Mouse (Mus musculus) cerebellum, adult (tissue): ENCODE measurements around the gene Adamts3.

Experiments
- ATAC-seq: cut with Nextera tagmentation; 2 replicates; pipeline ENCODE4 v1.9.2; 2017; ENCODE audit warnings: mild to moderate bottlenecking, moderate library complexity, mixed read lengths; ENCODE audit not compliant: insufficient number of reproducible peaks, low FRiP score, low TSS enrichment

Adamts3 gene

DNA sequence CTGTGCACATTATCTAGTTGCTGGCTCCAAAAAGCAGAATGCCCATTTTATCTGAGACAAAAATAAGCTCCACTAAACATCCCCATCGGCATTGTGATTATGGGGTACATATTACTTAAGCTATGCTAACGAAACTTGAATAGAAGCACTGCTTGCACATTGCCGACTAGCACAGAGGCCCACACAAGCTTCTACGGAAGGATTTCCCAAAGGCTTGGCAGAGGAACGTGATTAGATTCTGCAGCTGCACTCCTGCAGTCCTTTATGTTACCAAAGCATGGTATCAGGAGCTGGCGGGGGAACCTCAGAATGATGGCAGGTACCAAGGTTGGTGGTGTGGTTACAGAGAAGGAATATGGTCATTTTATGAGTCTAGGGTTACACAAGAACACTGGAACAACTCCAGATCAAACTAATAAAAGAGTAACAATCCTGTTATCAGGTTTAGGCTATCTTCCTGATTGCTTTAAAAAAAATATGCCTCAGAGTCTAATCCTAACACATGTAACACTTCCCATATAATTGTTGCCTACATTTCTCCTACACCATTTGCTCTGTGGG is 155.6 kb downstream of the Adamts3 start:
- no peak for ATAC-seq

DNA sequence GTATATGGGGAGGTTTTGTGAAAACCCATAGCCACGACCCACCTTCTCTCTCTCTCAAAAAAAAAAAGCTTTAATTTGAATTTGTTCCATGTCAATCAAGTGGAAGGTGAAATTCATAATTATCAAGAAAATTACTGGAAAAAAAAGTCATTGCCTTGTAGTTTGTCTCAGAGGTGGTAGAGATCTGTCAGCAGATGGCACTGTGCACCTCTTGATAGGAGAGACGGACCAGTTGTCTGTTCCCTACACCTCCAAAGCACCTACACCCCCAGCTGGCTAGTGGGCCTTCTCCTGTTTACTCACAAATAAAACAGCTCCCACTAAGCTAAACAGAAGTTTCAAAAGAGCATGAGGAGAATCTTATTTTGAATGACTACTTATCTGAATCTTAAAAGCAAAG is 168.6 kb downstream of the Adamts3 start:
- no peak for ATAC-seq

DNA sequence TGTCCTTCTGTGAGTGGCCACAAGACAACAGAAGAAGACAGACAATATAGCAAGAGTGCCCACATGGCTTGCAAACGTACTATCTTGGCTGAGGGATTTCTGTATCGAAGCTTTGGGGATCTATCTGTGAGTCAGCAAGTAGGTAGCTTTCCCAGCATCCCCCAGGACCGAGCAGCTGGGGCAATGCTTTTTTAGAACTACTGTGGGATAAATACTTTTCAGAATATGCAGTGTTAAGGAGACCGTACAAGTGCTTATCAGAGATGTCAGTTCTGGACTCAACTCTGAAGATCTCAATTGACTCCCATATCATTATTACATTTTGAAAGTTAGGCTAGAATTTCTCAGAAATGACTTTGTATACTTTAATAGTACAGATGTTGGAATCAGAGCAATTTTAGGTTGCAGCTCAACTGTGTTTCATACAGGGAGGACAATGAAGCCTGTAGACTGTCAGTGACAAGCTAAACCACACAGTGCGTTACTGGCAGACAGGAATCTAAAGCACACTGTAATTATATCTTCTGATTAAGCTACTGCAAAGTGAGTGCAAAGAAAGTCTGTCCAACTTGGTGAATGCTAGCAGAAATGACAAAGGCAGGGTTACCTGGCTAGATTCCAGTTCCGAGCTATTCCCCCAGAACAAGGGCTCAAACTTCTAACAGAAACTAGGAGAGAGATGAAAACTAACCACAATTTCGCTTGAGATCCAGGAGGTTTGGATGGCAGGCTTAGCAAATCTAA is 171.8 kb downstream of the Adamts3 start:
- ATAC-seq, result no peak

DNA sequence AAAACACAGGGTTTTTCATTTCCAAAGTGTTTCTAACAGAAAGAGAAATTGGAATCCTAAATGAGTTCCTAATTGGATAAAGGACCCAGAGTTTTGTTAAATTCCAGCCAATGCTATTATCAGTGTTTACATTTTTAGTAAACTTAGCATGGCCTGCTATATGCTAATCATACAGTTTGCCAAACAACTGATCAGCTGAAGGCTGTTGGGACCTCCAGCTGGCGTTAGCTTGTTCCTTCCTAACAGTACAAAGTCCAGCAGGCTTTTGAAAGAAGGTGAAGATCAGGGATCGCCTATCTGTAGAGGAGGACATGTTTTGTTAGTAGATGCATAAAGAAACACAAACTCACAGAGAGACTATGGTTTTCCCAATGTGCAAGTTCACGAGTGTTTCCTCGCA is 173.7 kb downstream of the Adamts3 start:
- ATAC-seq, result no peak

DNA sequence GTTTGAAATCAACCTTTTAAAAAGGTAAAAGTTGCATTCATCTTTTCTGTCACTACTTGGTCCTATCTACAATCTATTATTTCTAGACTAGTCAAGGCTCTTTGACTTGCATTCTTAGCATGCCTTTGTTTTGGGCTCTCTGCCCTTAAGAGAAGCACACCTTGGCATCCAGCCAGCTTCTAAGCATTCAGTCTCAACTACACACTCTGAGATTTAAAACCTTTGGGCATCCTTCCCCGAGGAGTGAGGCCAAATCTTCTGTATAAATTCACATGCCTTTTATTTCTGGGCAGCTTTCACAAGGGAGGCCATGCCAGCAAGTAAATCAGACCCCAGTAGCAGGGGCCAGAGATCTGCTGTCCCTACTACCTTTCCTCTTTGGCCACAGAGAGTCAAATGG is 178.9 kb downstream of the Adamts3 start:
- ATAC-seq, result no peak

DNA sequence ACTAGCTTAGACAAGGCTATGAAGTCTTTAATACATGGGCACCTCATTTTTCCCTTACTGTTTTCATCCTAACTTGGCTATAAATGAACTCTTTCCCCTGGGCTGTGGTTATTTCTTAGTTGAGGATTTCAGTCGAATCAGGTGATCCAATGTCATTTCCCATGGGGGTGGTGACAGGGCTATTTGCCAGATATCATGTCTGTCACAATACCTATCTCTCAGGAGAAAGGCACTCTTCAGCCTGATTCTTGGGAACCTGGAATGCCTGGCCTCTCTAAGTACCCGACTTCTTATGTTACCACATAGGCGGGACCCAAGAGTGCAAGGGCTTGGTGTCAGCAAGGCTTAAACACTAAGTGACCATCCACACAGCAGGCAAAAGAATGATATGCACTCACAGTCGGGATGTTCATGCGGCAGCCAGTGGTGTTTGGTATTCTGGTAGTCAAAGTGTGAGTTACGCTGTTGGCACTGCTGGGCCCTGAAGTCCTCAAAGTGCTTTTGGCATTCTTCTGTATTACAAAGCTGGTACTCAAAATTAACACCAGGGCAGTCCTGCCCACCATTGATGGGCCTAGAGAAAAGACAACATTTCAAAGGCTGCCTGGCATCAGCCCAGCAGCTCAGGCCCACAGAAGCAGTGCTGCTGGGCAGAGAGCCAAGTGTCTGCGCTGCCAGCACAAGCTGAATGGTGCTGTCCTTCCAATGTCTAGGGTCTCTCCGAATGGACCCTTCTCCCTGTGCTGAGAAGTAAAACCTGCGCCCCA is 181.7 kb downstream of the Adamts3 start:
- ATAC-seq, result peak; percentile 57; the same call in 1 of the 2 replicates

DNA sequence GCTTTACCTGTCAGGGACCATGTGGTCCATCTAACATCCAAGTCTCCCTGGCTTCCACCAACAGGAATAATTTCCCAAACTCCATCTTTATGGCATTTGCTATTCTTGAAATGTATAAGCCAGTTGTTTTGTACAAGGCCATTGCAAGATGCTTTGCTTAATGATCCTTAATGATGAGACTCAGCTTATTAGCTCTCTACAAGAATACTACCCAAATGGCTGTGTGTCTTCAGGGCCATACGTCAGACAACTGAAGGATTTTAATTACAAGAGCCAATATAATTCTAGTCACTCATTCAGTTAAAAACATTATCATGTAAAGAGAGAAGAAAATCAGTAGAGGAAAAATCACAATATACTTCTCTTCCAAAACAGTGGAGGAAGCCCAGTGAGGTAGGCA is 195.3 kb downstream of the Adamts3 start:
- ATAC-seq, result no peak

DNA sequence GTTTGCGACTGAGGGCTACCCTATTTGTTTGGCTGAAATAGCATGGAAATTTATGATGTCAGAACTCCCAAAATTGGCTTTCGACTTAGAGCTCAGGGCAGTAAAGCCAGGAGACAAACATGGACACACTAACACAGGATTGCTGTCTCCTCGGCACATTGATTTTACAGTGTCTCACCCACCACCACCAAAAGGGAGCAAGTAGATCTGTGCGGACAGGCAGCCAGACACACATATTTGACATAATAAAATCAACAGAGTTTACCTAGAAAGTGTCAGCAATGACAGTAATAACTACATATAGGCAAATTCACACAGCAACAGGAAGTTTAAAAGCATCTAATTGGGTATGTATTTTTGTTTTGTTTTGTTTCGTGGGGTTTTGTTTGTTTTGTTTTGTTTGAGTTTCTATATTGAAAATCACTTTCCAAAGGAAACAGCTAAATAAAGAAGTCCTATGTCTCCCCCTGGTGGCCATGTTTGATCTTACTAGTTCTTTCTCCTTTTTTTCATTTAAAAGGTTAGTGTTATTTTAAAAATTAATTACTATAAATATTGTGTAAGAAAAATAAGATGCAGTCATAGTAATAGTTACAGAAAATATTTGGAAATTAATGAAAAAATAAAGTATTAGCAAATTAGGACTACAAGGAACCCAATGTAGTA is 203.1 kb downstream of the Adamts3 start:
- no peak; the same call in 1 of the 2 replicates for ATAC-seq

DNA sequence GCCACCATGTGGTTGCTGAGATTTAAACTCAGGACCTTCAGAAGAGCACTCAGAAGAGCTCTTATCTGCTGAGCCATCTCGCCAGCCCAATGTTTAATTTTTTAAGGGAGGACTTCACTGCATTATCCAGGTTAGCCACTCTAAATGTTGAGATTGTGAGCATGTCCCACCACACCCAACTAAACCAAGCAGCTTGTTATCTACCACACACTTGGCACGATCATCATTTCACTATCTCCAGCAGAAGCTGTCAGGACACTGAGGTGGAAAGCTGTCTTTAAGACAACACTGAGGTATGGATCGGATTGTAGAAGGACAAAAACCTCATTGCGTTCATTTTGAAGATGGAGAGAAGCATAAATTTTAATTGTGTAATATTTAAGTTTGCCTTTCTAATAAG is 205.0 kb downstream of the Adamts3 start:
- ATAC-seq, result no peak

DNA sequence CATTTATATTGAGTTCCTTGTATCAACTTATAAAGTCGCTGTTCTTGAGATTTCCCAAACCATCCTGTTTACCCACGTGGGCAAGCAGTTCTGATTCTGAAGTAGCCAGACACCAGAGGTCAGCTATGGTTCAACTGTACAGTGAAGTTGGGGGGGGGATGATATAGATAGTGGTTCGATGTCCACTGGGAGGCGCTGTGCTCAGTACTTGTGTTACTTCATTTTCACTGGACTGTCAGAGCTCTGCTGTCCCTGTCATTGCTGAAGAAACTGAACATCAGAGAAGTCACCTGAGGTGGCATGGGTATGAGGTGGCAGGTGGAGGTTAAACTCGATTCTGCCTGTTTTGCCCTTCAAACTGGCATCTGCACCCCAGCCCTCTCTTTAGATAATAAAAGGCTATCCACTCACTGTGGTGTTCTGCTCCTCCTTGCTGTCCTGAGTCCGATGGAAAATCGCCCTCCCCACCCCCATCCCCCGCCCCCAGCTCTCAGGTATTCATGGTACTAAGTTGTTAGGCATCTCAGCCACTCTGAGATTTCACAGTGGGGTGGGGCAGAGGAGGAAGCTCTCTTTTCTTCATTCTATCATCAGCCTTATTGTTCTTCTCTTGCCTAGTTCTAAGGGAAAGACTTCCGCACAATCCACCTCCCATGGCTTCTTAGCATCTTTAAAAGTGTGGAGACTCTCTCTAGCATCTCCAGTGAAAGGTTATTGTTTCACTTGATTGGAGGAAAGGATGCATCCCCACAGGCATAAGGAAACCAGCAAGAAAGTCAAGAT is 208.9 kb downstream of the Adamts3 start:
- ATAC-seq, result no peak

DNA sequence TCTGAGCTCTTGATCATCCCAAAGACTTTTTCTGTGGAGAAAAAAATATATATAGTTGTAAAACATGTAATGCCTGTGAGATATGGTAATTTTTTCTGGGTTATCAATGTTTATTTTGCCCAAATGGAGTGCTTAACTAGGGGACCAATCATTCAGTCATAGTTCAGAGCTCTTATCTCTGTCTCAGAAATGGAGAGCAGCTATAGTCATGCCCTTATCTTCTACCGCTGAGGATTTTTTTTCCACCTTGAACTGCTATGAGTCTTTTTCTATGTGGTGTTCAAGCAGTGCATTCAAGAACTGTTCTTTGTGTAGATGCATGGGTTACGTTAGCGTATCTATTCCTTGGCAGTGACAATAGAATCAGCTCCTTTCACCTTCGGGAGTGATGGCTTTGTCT is 210.2 kb downstream of the Adamts3 start:
- no peak for ATAC-seq

DNA sequence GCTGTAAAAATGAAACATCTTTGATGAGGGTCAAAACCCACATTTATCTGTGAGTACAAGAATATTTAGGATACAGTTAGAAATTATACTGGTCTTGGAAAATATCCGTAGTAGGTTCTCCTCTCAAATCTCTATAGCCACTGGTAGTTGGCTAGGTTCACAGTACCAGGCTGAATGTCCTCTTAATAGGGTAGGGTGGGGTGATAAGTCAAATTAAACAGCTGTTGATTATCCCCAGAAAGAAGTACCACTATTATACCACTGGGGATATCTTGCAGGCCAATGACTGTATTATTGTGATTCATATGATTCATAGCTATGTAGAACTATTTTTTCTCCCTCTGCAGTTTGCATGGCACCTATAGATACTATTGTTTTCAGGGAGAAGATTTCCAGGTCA is 228.8 kb downstream of the Adamts3 start:
- no peak for ATAC-seq

DNA sequence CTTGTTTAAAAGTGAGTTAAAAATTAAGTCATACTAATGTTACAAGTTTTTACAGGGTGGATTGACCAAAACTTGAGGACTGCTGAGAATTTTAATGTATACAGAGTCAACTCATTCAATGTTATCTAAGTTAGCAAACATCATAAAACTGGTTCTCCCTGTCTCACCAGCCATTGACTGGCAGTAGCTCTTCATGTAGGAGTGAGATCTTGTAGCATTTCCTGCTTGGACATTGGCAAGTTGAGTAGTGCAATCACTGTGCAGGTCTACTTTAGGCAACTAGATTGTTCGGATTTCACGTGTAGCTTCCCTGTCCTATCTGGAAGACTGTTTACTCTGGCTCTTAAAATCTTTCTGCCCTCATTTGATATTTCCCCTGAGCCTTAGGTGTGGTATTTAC is 229.3 kb downstream of the Adamts3 start:
- no peak for ATAC-seq

DNA sequence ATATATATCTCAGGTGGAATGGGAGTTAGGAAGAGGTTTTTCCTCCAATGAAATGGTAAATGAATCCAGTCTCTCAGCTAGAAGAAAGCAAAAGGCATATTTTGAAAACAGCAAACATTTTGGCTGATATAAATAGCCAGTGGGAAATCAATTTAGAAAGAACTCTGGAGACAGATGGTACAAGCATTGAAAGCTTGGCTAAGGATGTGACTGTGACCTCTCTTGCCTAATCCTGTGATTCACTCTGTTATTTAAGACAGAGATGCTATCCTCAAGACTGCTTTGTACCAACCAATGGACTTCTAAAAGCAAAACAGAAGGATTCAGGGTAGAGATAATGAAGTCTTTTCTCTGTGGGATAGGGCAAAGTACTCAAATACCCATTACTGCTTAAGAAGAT is 236.2 kb downstream of the Adamts3 start:
- no peak for ATAC-seq

DNA sequence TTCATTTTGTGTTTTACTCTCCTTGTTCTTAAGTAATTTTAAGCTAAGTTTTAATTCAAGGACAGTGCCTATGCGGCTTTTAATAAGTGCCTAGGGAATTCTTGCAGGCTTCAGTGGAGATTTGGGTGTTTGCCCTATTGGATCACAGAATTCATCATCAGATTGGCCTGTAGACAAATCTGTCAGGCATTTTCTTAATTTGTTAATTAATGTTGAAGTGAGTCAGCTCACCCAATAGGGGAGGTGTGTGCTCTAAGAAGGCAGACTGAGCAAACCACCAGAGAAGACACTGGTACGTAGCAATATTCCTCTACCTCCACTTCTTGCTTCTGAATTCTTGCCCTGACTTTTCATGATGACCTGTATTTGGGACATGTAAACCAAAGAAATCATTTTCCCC is 247.7 kb downstream of the Adamts3 start:
- ATAC-seq, result no peak

DNA sequence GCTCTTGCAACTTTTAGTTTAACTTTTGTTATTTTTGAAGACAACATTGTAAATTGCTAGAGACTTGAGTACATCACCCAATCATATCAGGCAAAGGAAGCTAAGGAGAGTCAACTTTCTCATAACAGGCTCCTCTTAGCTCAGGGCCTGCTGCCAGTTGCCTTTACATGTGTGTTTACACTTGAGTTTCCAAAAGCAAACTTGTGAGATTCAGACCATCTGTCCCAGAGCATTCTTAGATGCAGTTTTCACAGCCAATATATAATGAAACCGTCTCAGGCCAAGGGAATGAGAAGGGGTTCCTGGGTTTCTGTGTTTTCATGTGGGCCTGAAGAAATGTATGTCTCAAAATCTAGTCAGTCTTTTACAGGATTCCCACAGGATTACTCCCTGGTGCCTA is 251.5 kb downstream of the Adamts3 start:
- ATAC-seq, result no peak
